Mouse (Mus musculus): ENCODE results near the gene Ppp1r12a.

GRCm38 (mm10) chr10:108314396-108314795 is 152.4 kb downstream of the Ppp1r12a start:
- no peak for TF ChIP-seq REST (IDR thresholded peaks at IDR 0.05; ENCODE audit: insufficient read depth, insufficient read length)
- no peak for TF ChIP-seq POLR2A (IDR thresholded peaks at IDR 0.05; ENCODE audit: insufficient read length, low read depth)
- no peak for TF ChIP-seq TCF12 (IDR thresholded peaks at IDR 0.05; ENCODE audit: insufficient read depth, poor library complexity, severe bottlenecking)

Measured in myocyte (in vitro differentiated cells).